Mouse (Mus musculus): ENCODE measurements around the gene Gm10553. TPM values are rescaled to one million over a fixed set of nuclear protein-coding genes. Genes with fewer than 3 reads are reported as not detected.
"Not testable (repeated sequence)": the region's sequence is repeated elsewhere in the genome, so short reads cannot be mapped to it uniquely, and the experiment has no call there.

Gene Gm10553
- not detected in 2 replicates for polyA plus RNA-seq (2016; fragmentation: Nextera tagmentation; extraction: Ambion mirVana)

GRCm38 (mm10) chr1:85099864-85100263 lies at the start of gene Gm10553:
Gm10553 (plus strand) TSS chr1:85100164.
- H3K9me3 ChIP-seq (replicated peaks); H3K4me3 ChIP-seq; H3K4me1 ChIP-seq (replicated peaks); H3K36me3 ChIP-seq; H3K27me3 ChIP-seq (replicated peaks); H3K27ac ChIP-seq (ENCODE audit: poor library complexity, severe bottlenecking); H3K4me2 ChIP-seq; H3K9ac ChIP-seq; ATAC-seq (ENCODE audit: insufficient number of reproducible peaks, low FRiP score): not testable (repeated sequence)
- 46% methylated on average over 1 of the region's 1 CpGs for WGBS

- not testable (repeated sequence) for ATAC-seq (ENCODE audit: insufficient number of reproducible peaks, low FRiP score); H3K4me3 ChIP-seq; H3K9me3 ChIP-seq (replicated peaks); H3K4me1 ChIP-seq (replicated peaks); H3K27me3 ChIP-seq (replicated peaks); H3K36me3 ChIP-seq; H3K9ac ChIP-seq; H3K27ac ChIP-seq (ENCODE audit: poor library complexity, severe bottlenecking); H3K4me2 ChIP-seq
- 57% methylated on average over 3 of the region's 3 CpGs for WGBS
Measured at GRCm38 (mm10) chr1:85071690-85072089, 28.3 kb upstream of the Gm10553 start.

- not testable (repeated sequence) for ATAC-seq (ENCODE audit: insufficient number of reproducible peaks, low FRiP score); H3K9me3 ChIP-seq (replicated peaks); H3K9ac ChIP-seq; H3K27me3 ChIP-seq (replicated peaks); H3K27ac ChIP-seq (ENCODE audit: poor library complexity, severe bottlenecking); H3K36me3 ChIP-seq; H3K4me1 ChIP-seq (replicated peaks); H3K4me2 ChIP-seq; H3K4me3 ChIP-seq
- 57% methylated on average over 3 of the region's 3 CpGs for WGBS
Measured at GRCm38 (mm10) chr1:85073099-85073498, 26.9 kb upstream of the Gm10553 start.

GRCm38 (mm10) chr1:85084803-85085202 lies 15.2 kb upstream of the Gm10553 start:
- not testable (repeated sequence) for H3K27ac ChIP-seq (ENCODE audit: poor library complexity, severe bottlenecking); H3K36me3 ChIP-seq; H3K4me2 ChIP-seq; H3K9me3 ChIP-seq (replicated peaks); ATAC-seq (ENCODE audit: insufficient number of reproducible peaks, low FRiP score); H3K4me1 ChIP-seq (replicated peaks); H3K4me3 ChIP-seq; H3K27me3 ChIP-seq (replicated peaks); H3K9ac ChIP-seq
- WGBS = 59% methylated on average over 3 of the region's 3 CpGs

- not testable (repeated sequence) for ATAC-seq (ENCODE audit: insufficient number of reproducible peaks, low FRiP score); H3K36me3 ChIP-seq
- 65% methylated on average over 1 of the region's 1 CpGs for WGBS
Measured at GRCm38 (mm10) chr1:85086211-85086610, 13.8 kb upstream of the Gm10553 start.

GRCm38 (mm10) chr1:85092169-85092568 lies 7.8 kb upstream of the Gm10553 start:
- not testable (repeated sequence) for H3K27me3 ChIP-seq (replicated peaks); H3K9ac ChIP-seq; H3K4me2 ChIP-seq; H3K4me1 ChIP-seq (replicated peaks); H3K9me3 ChIP-seq (replicated peaks); H3K36me3 ChIP-seq; H3K27ac ChIP-seq (ENCODE audit: poor library complexity, severe bottlenecking); H3K4me3 ChIP-seq; ATAC-seq (ENCODE audit: insufficient number of reproducible peaks, low FRiP score)
- 31% methylated on average over 1 of the region's 3 CpGs for WGBS

More at GRCm38 (mm10) chr1:85086211-85086610, 13.8 kb upstream of the Gm10553 start:
- H3K27ac ChIP-seq (ENCODE audit: poor library complexity, severe bottlenecking); H3K27me3 ChIP-seq (replicated peaks); H3K4me1 ChIP-seq (replicated peaks); H3K9me3 ChIP-seq (replicated peaks); H3K4me3 ChIP-seq; H3K4me2 ChIP-seq; H3K9ac ChIP-seq: not testable (repeated sequence)

GRCm38 (mm10) chr1:85093011-85093572 lies 6.9 kb upstream of the Gm10553 start:
- not testable (repeated sequence) for H3K9ac ChIP-seq; H3K4me1 ChIP-seq (replicated peaks); H3K9me3 ChIP-seq (replicated peaks); H3K4me2 ChIP-seq; H3K27ac ChIP-seq (ENCODE audit: poor library complexity, severe bottlenecking); ATAC-seq (ENCODE audit: insufficient number of reproducible peaks, low FRiP score); H3K36me3 ChIP-seq; H3K27me3 ChIP-seq (replicated peaks); H3K4me3 ChIP-seq
- 74% methylated on average over 6 of the region's 7 CpGs for WGBS

GRCm38 (mm10) chr1:85099081-85099480 lies 883 bp upstream of the Gm10553 start:
- ATAC-seq (ENCODE audit: insufficient number of reproducible peaks, low FRiP score); H3K36me3 ChIP-seq: not testable (repeated sequence)
- WGBS = 61% methylated on average over 6 of the region's 7 CpGs

GRCm38 (mm10) chr1:85101754-85102153 lies 1.8 kb downstream of the Gm10553 start:
- not testable (repeated sequence) for H3K4me2 ChIP-seq; H3K9ac ChIP-seq; H3K9me3 ChIP-seq (replicated peaks); H3K4me1 ChIP-seq (replicated peaks); H3K27ac ChIP-seq (ENCODE audit: poor library complexity, severe bottlenecking); H3K4me3 ChIP-seq; ATAC-seq (ENCODE audit: insufficient number of reproducible peaks, low FRiP score); H3K27me3 ChIP-seq (replicated peaks); H3K36me3 ChIP-seq
- 73% methylated on average over 4 of the region's 4 CpGs for WGBS

More at GRCm38 (mm10) chr1:85099081-85099480, 883 bp upstream of the Gm10553 start:
- not testable (repeated sequence) for H3K27me3 ChIP-seq (replicated peaks); H3K4me3 ChIP-seq; H3K9ac ChIP-seq; H3K4me1 ChIP-seq (replicated peaks); H3K4me2 ChIP-seq; H3K9me3 ChIP-seq (replicated peaks); H3K27ac ChIP-seq (ENCODE audit: poor library complexity, severe bottlenecking)

GRCm38 (mm10) chr1:85105336-85105735 lies 5.4 kb downstream of the Gm10553 start:
- H3K4me1 ChIP-seq (replicated peaks); H3K36me3 ChIP-seq; H3K9ac ChIP-seq; ATAC-seq (ENCODE audit: insufficient number of reproducible peaks, low FRiP score); H3K9me3 ChIP-seq (replicated peaks); H3K4me3 ChIP-seq; H3K27ac ChIP-seq (ENCODE audit: poor library complexity, severe bottlenecking); H3K4me2 ChIP-seq; H3K27me3 ChIP-seq (replicated peaks): not testable (repeated sequence)
- 77% methylated on average over 4 of the region's 4 CpGs for WGBS

GRCm38 (mm10) chr1:85106013-85106412 lies 6.0 kb downstream of the Gm10553 start:
- ATAC-seq (ENCODE audit: insufficient number of reproducible peaks, low FRiP score); H3K9me3 ChIP-seq (replicated peaks); H3K4me1 ChIP-seq (replicated peaks); H3K9ac ChIP-seq; H3K4me2 ChIP-seq; H3K27ac ChIP-seq (ENCODE audit: poor library complexity, severe bottlenecking); H3K36me3 ChIP-seq; H3K27me3 ChIP-seq (replicated peaks); H3K4me3 ChIP-seq: not testable (repeated sequence)
- 62% methylated on average over 5 of the region's 6 CpGs for WGBS

- not testable (repeated sequence) for H3K36me3 ChIP-seq; ATAC-seq (ENCODE audit: insufficient number of reproducible peaks, low FRiP score); H3K4me3 ChIP-seq; H3K9ac ChIP-seq; H3K27me3 ChIP-seq (replicated peaks); H3K4me2 ChIP-seq; H3K4me1 ChIP-seq (replicated peaks); H3K27ac ChIP-seq (ENCODE audit: poor library complexity, severe bottlenecking)
- peaks cover 12% of the 10 kb centered on the region; the same call in 1 of the 2 replicates for H3K9me3 ChIP-seq (replicated peaks)
- WGBS = 73% methylated on average over 2 of the region's 7 CpGs
Measured at GRCm38 (mm10) chr1:85109753-85110152, 9.8 kb downstream of the Gm10553 start, which contains the start of gene A530032D15Rik. A530032D15Rik (minus strand) TSS chr1:85109853.
